Mouse (Mus musculus) heart, adult 2 months (tissue): ENCODE measurements around the gene Duxf3. TPM values are rescaled to one million over a fixed set of nuclear protein-coding genes. Genes with fewer than 3 reads are reported as not detected.
"Not testable (repeated sequence)": the region's sequence is repeated elsewhere in the genome, so short reads cannot be mapped to it uniquely, and the experiment has no call there.

Source experiments
- DNase-seq, 2 experiments: peaks; one replicate each; pipeline ENCODE4 v3.0.0; 2021
- H3K27ac ChIP-seq: fragments of 200-600 bp; 2 replicates; pipeline ENCODE4 v1.8.1; 2022
- H3K27me3 ChIP-seq: fragments of 200-500 bp; 2 replicates; pipeline ENCODE4 v1.6.1; 2012; ENCODE audit warnings: mild to moderate bottlenecking, low read length, inconsistent platforms, mixed read lengths; ENCODE audit not compliant: control insufficient read depth, insufficient read depth
- H3K36me3 ChIP-seq: fragments of 200-500 bp; 2 replicates; pipeline ENCODE4 v1.6.1; 2012; ENCODE audit warnings: low read length, inconsistent platforms; ENCODE audit not compliant: control insufficient read depth, insufficient read depth
- H3K4me1 ChIP-seq: fragments of 200-500 bp; 2 replicates; pipeline ENCODE4 v1.6.1; 2011; ENCODE audit warnings: low read length; ENCODE audit not compliant: control insufficient read depth, insufficient read depth
- H3K4me3 ChIP-seq: fragments of 200-600 bp; 2 replicates; pipeline ENCODE4 v1.8.1; 2022
- H3K79me2 ChIP-seq: fragments of 200-500 bp; replicated peaks from 2 replicates; pipeline ENCODE4 v1.6.1; 2012; ENCODE audit warnings: mild to moderate bottlenecking, inconsistent platforms, low read length, moderate library complexity, mixed read lengths; ENCODE audit not compliant: control insufficient read depth, insufficient read depth
- H3K9ac ChIP-seq: fragments of 200-500 bp; 2 replicates; pipeline ENCODE4 v1.6.1; 2012; ENCODE audit warnings: low read depth, mild to moderate bottlenecking, control low read depth, inconsistent platforms, low read length, mixed read lengths
- CTCF ChIP-seq: fragments of 200-600 bp; IDR thresholded peaks from 2 replicates; pipeline ENCODE4 v1.8.1; 2022; ENCODE audit warnings: antibody characterized with exemption, mild to moderate bottlenecking, moderate library complexity
- EP300 ChIP-seq: fragments of 200-500 bp; IDR thresholded peaks from 2 replicates; pipeline ENCODE4 v1.6.1; 2011; ENCODE audit warnings: low read depth, low read length, control low read depth; ENCODE audit not compliant: insufficient read depth
- POLR2A ChIP-seq: fragments of 200-500 bp; IDR thresholded peaks from 2 replicates; pipeline ENCODE4 v1.6.1; 2011; ENCODE audit warnings: mild to moderate bottlenecking, low read depth, low read length, control low read depth; ENCODE audit not compliant: insufficient read depth
- WGBS: fragments of 180-500 bp; shearing (Covaris S2); methylation state at CpG from one replicate; pipeline ENCODE4 v1.1.7; 2018; 5-methylcytosine and 5-hydroxymethylcytosine counted together
- intact Hi-C: fragments of 180-260 bp; cut with DNase I; formaldehyde crosslinking; loops from one replicate; pipeline ENCODE4 v1.15.1; 2025
- polyA plus RNA-seq: library from polyadenylated mRNA; depleted of rRNA; stranded (reverse); fragments of >200 nt; gene quantifications from 2 replicates; pipeline ENCODE4 v1.2.3, GENCODE M21; 2012
- total RNA-seq, 2 experiments: library from RNA; stranded (reverse); gene quantifications; 2 replicates each; pipeline ENCODE4 v1.2.3; 2021

The Duxf3 gene
- total and polyA plus RNA-seq, 3 experiments, result not detected

GRCm38 (mm10) chr10:58249535-58249934 is 17.1 kb upstream of the Duxf3 start:
- H3K27me3 ChIP-seq, result no peaks in the 10 kb centered on the region
- peaks cover under 1% of the 10 kb centered on the region for H3K4me1 ChIP-seq
- no peak for DNase-seq
- 43% methylated on average over 1 of the region's 1 CpGs for WGBS
- TF ChIP-seq CTCF (peak; percentile 24), EP300 (no peak)
- H3K79me2 ChIP-seq, result no peaks in the 10 kb centered on the region
- H3K27ac ChIP-seq, result no peak overlapping the region
- H3K9ac ChIP-seq, result no peak overlapping the region
- intact Hi-C loops, result no loop called here
- no peaks in the 10 kb centered on the region for H3K36me3 ChIP-seq
- no peak overlapping the region for H3K4me3 ChIP-seq

- intact Hi-C loops, H3K4me1 ChIP-seq, H3K79me2 ChIP-seq, H3K36me3 ChIP-seq, H3K27ac ChIP-seq, H3K4me3 ChIP-seq, H3K9ac ChIP-seq, H3K27me3 ChIP-seq: not testable (repeated sequence)
- WGBS, result 74% methylated on average over 8 of the region's 8 CpGs
- DNase-seq, result peak; percentile 58 to 71
Measured at GRCm38 (mm10) chr10:58238984-58239740, 6.7 kb upstream of the Duxf3 start.

- intact Hi-C loops, result no loop called here
- WGBS, result 79% methylated on average over 10 of the region's 10 CpGs
- no peak within 1 kb of the TSS for H3K4me3 ChIP-seq
Measured at GRCm38 (mm10) chr10:58236613-58237012, 4.1 kb upstream of the Duxf3 start, which contains the start of gene Gm4981. TSS of gene Gm4981 (minus strand) at chr10:58236701.

GRCm38 (mm10) chr10:58234985-58235384 is 2.5 kb upstream of the Duxf3 start:
- H3K79me2 ChIP-seq, intact Hi-C loops, H3K4me3 ChIP-seq, H3K27ac ChIP-seq, H3K36me3 ChIP-seq, H3K9ac ChIP-seq, H3K4me1 ChIP-seq, H3K27me3 ChIP-seq: not testable (repeated sequence)
- 79% methylated on average over 4 of the region's 4 CpGs for WGBS
- peak in 1 of 2 experiments; percentile 54 for DNase-seq

More at GRCm38 (mm10) chr10:58236613-58237012, 4.1 kb upstream of the Duxf3 start, which contains the start of gene Gm4981:
- no peak for DNase-seq
- H3K27me3 ChIP-seq, result no peaks in the 10 kb centered on the region
- H3K4me1 ChIP-seq, result no peaks in the 10 kb centered on the region
- H3K36me3 ChIP-seq, result no peaks in the 10 kb centered on the region
- TF ChIP-seq CTCF, result no peak
- no peak for TF ChIP-seq EP300
- TF ChIP-seq POLR2A, result no peak
- no peak within 1 kb of the TSS for H3K9ac ChIP-seq
- no peaks in the 10 kb centered on the region for H3K79me2 ChIP-seq
- no peak within 1 kb of the TSS for H3K27ac ChIP-seq

GRCm38 (mm10) chr10:58233740-58234121 is 1.3 kb upstream of the Duxf3 start:
- H3K27ac ChIP-seq, intact Hi-C loops, H3K79me2 ChIP-seq, H3K36me3 ChIP-seq, H3K9ac ChIP-seq, DNase-seq, H3K4me3 ChIP-seq, H3K4me1 ChIP-seq, H3K27me3 ChIP-seq: not testable (repeated sequence)

GRCm38 (mm10) chr10:58233054-58233739 is 722 bp upstream of the Duxf3 start:
- H3K4me3 ChIP-seq, H3K79me2 ChIP-seq, H3K27ac ChIP-seq, H3K36me3 ChIP-seq, H3K4me1 ChIP-seq, H3K9ac ChIP-seq, intact Hi-C loops, H3K27me3 ChIP-seq: not testable (repeated sequence)
- WGBS, result 71% methylated on average over 10 of the region's 10 CpGs
- peak; percentile 40 to 52 for DNase-seq

- intact Hi-C loops, H3K4me1 ChIP-seq, H3K9ac ChIP-seq, H3K27ac ChIP-seq, H3K36me3 ChIP-seq, H3K27me3 ChIP-seq, H3K4me3 ChIP-seq, H3K79me2 ChIP-seq: not testable (repeated sequence)
- 85% methylated on average over 35 of the region's 35 CpGs for WGBS
- peak; percentile 77 to 84 for DNase-seq
Measured at GRCm38 (mm10) chr10:58231779-58232640, 465 bp downstream of the Duxf3 start.

- H3K27ac ChIP-seq, H3K4me1 ChIP-seq, H3K4me3 ChIP-seq, H3K27me3 ChIP-seq, H3K9ac ChIP-seq, intact Hi-C loops, H3K36me3 ChIP-seq, H3K79me2 ChIP-seq: not testable (repeated sequence)
- 75% methylated on average over 5 of the region's 7 CpGs for WGBS
- peak; percentile 49 to 53 for DNase-seq
Measured at GRCm38 (mm10) chr10:58231088-58231487, 1.4 kb downstream of the Duxf3 start.

- H3K79me2 ChIP-seq, DNase-seq, H3K4me1 ChIP-seq, H3K36me3 ChIP-seq, H3K27me3 ChIP-seq, H3K27ac ChIP-seq, H3K9ac ChIP-seq, intact Hi-C loops, H3K4me3 ChIP-seq: not testable (repeated sequence)
- 51% methylated on average over 3 of the region's 3 CpGs for WGBS
Measured at GRCm38 (mm10) chr10:58230021-58230420, 2.5 kb downstream of the Duxf3 start.
